Mouse (Mus musculus) ES-Bruce4 (cell line): Measurements from ENCODE around the gene Adamtsl1. TPM values are rescaled to one million over a fixed set of nuclear protein-coding genes. Genes with fewer than 3 reads are reported as not detected.

Experiments
- H3K27ac ChIP-seq: 2 replicates; pipeline ENCODE4 v1.5.1; 2012; ENCODE audit warnings: low read length, inconsistent platforms; ENCODE audit not compliant: insufficient read depth
- H3K27me3 ChIP-seq: 2 replicates; pipeline ENCODE4 v1.6.1; 2012; ENCODE audit warnings: mild to moderate bottlenecking, low read length, inconsistent platforms; ENCODE audit not compliant: control insufficient read depth, poor library complexity, insufficient read depth, severe bottlenecking
- H3K36me3 ChIP-seq: 2 replicates; pipeline ENCODE4 v1.6.1; 2012; ENCODE audit warnings: inconsistent platforms, mild to moderate bottlenecking, low read length, moderate library complexity; ENCODE audit not compliant: control insufficient read depth, poor library complexity, insufficient read depth, severe bottlenecking
- H3K4me1 ChIP-seq: one replicate; pipeline ENCODE4 v1.8.1; 2011; ENCODE audit warnings: low read length; ENCODE audit not compliant: control insufficient read depth, insufficient read depth
- H3K4me3 ChIP-seq: 2 replicates; pipeline ENCODE4 v1.5.1; 2011; ENCODE audit warnings: low read depth, mild to moderate bottlenecking, low read length
- H3K9ac ChIP-seq: 2 replicates; pipeline ENCODE4 v1.6.1; 2012; ENCODE audit warnings: low read depth, mild to moderate bottlenecking, inconsistent platforms; ENCODE audit not compliant: poor library complexity, severe bottlenecking
- H3K9me3 ChIP-seq: replicated peaks from 2 replicates; pipeline ENCODE4 v1.6.1; 2012; ENCODE audit warnings: mild to moderate bottlenecking, low read length, inconsistent platforms; ENCODE audit not compliant: control insufficient read depth, poor library complexity, insufficient read depth, severe bottlenecking
- CTCF ChIP-seq: IDR thresholded peaks from one replicate; pipeline ENCODE4 v1.8.1; 2011; ENCODE audit warnings: low read depth, low read length
- EP300 ChIP-seq: IDR thresholded peaks from 2 replicates; pipeline ENCODE4 v1.6.1; 2011; ENCODE audit warnings: low read depth, low read length; ENCODE audit not compliant: insufficient read depth
- POLR2A ChIP-seq: IDR thresholded peaks from one replicate; pipeline ENCODE4 v1.8.1; 2011; ENCODE audit warnings: low read length; ENCODE audit not compliant: insufficient read depth
- polyA plus RNA-seq: library from polyadenylated mRNA; stranded (reverse); fragments of >200 nt; gene quantifications from 2 replicates; pipeline ENCODE4 v1.2.4, GENCODE M21; 2011; ENCODE audit warnings: low read depth; ENCODE audit not compliant: missing spikeins, insufficient read depth, insufficient read length

Gene Adamtsl1
- polyA plus RNA-seq, 1 experiment: 2.0 TPM

- no peak overlapping the region for H3K4me3 ChIP-seq
- H3K36me3 ChIP-seq: no peaks in the 10 kb centered on the region
- TF ChIP-seq CTCF (no peak), POLR2A (no peak), EP300 (no peak)
- H3K27me3 ChIP-seq: no peaks in the 10 kb centered on the region; the same call in 1 of the 2 replicates
- no peaks in the 10 kb centered on the region for H3K4me1 ChIP-seq
- H3K27ac ChIP-seq: no peak overlapping the region
- no peaks in the 10 kb centered on the region for H3K9me3 ChIP-seq
- no peak overlapping the region for H3K9ac ChIP-seq
Observed at GRCm38 (mm10) chr4:85554696-85555095, 40.7 kb downstream of the Adamtsl1 start.

- Histone ChIP-seq H3K4me1 (no peaks in the 10 kb centered on the region), H3K36me3 (no peaks in the 10 kb centered on the region), H3K27ac (no peak overlapping the region), H3K4me3 (no peak overlapping the region), H3K27me3 (no peaks in the 10 kb centered on the region), H3K9ac (no peak overlapping the region), H3K9me3 (no peaks in the 10 kb centered on the region)
- TF ChIP-seq POLR2A: no peak
- no peak for TF ChIP-seq CTCF
- no peak for TF ChIP-seq EP300
Observed at GRCm38 (mm10) chr4:85559753-85560152, 45.8 kb downstream of the Adamtsl1 start.

GRCm38 (mm10) chr4:85585426-85585825, 71.5 kb downstream of the Adamtsl1 start:
- Histone ChIP-seq H3K9ac (no peak overlapping the region), H3K9me3 (no peaks in the 10 kb centered on the region), H3K4me3 (no peak overlapping the region), H3K4me1 (no peaks in the 10 kb centered on the region), H3K27me3 (no peaks in the 10 kb centered on the region), H3K36me3 (no peaks in the 10 kb centered on the region), H3K27ac (no peak overlapping the region)
- no peak for TF ChIP-seq POLR2A
- no peak for TF ChIP-seq CTCF
- no peak for TF ChIP-seq EP300

GRCm38 (mm10) chr4:85588928-85589327, 75.0 kb downstream of the Adamtsl1 start:
- Histone ChIP-seq H3K27ac (no peak overlapping the region), H3K27me3 (no peaks in the 10 kb centered on the region), H3K9ac (no peak overlapping the region), H3K9me3 (no peaks in the 10 kb centered on the region), H3K36me3 (no peaks in the 10 kb centered on the region), H3K4me1 (no peaks in the 10 kb centered on the region), H3K4me3 (no peak overlapping the region)
- no peak for TF ChIP-seq CTCF

GRCm38 (mm10) chr4:85591037-85591436, 77.1 kb downstream of the Adamtsl1 start:
- Histone ChIP-seq H3K9ac (no peak overlapping the region), H3K4me1 (no peaks in the 10 kb centered on the region), H3K27ac (no peak overlapping the region), H3K9me3 (no peaks in the 10 kb centered on the region), H3K4me3 (no peak overlapping the region), H3K27me3 (no peaks in the 10 kb centered on the region), H3K36me3 (no peaks in the 10 kb centered on the region)
- no peak for TF ChIP-seq EP300
- TF ChIP-seq CTCF: no peak
- TF ChIP-seq POLR2A: no peak

GRCm38 (mm10) chr4:85594159-85594558, 80.2 kb downstream of the Adamtsl1 start:
- Histone ChIP-seq H3K36me3 (no peaks in the 10 kb centered on the region), H3K27ac (no peak overlapping the region), H3K9ac (no peak overlapping the region), H3K27me3 (no peaks in the 10 kb centered on the region), H3K9me3 (no peaks in the 10 kb centered on the region), H3K4me3 (no peak overlapping the region), H3K4me1 (no peaks in the 10 kb centered on the region)
- TF ChIP-seq POLR2A (no peak), CTCF (no peak), EP300 (no peak)

- Histone ChIP-seq H3K27me3 (no peaks in the 10 kb centered on the region), H3K36me3 (no peaks in the 10 kb centered on the region), H3K9me3 (no peaks in the 10 kb centered on the region), H3K4me1 (no peaks in the 10 kb centered on the region), H3K4me3 (no peak overlapping the region), H3K9ac (no peak overlapping the region), H3K27ac (no peak overlapping the region)
- no peak for TF ChIP-seq EP300
- no peak for TF ChIP-seq CTCF
- no peak for TF ChIP-seq POLR2A
Observed at GRCm38 (mm10) chr4:85613331-85613730, 99.4 kb downstream of the Adamtsl1 start.
